Mouse (Mus musculus) CH12.LX (cell line): ENCODE results near the gene Setd5.

ENCODE experiments used
- BHLHE40 ChIP-seq: IDR thresholded peaks from 2 replicates; pipeline ENCODE4 v1.6.1; 2011; ENCODE audit warnings: mild to moderate bottlenecking, low read depth, low read length, improper control_type of control experiment
- CTCF ChIP-seq, 2 experiments: IDR thresholded peaks in 1 of 2; conservative IDR thresholded peaks in 1 of 2; 2 replicates each; pipeline ENCODE4 v1.5.1; 2011 to 2012; ENCODE audit warnings: low read depth in 2 of 2, low read length in 2 of 2, improper control_type of control experiment in 1 of 2, inconsistent platforms in 1 of 2, mild to moderate bottlenecking in 1 of 2, moderate library complexity in 1 of 2
- EP300 ChIP-seq: IDR thresholded peaks from 2 replicates; pipeline ENCODE4 v1.6.1; 2011; ENCODE audit warnings: low read length, improper control_type of control experiment
- GABPA ChIP-seq: IDR thresholded peaks from 2 replicates; pipeline ENCODE4 v1.6.1; 2012; ENCODE audit warnings: low read depth, low read length, improper control_type of control experiment, inconsistent platforms; ENCODE audit not compliant: insufficient replicate concordance
- HCFC1 ChIP-seq: IDR thresholded peaks from 2 replicates; pipeline ENCODE4 v1.6.1; 2012; ENCODE audit warnings: low read depth, mild to moderate bottlenecking, inconsistent platforms, low read length, improper control_type of control experiment
- MAX ChIP-seq: IDR thresholded peaks from 2 replicates; pipeline ENCODE4 v1.6.1; 2011; ENCODE audit warnings: low read length, improper control_type of control experiment
- MAZ ChIP-seq: IDR thresholded peaks from 2 replicates; pipeline ENCODE4 v1.6.1; 2012; ENCODE audit warnings: low read depth, mild to moderate bottlenecking, inconsistent platforms, low read length, improper control_type of control experiment, moderate library complexity
- MYC ChIP-seq: IDR thresholded peaks from 2 replicates; pipeline ENCODE4 v1.6.1; 2011; ENCODE audit warnings: low read depth, mild to moderate bottlenecking, improper control_type of control experiment, low read length
- POLR2A ChIP-seq: IDR thresholded peaks from 2 replicates; pipeline ENCODE4 v1.6.1; 2011; ENCODE audit warnings: low read depth, mild to moderate bottlenecking, improper control_type of control experiment, low read length
- RAD21 ChIP-seq: IDR thresholded peaks from 2 replicates; pipeline ENCODE4 v1.6.1; 2011; ENCODE audit warnings: low read depth, mild to moderate bottlenecking, low read length, improper control_type of control experiment, moderate library complexity
- USF1 ChIP-seq: IDR thresholded peaks from 2 replicates; pipeline ENCODE4 v1.6.1; 2014; ENCODE audit warnings: low read depth, mild to moderate bottlenecking, inconsistent platforms, low read length, improper control_type of control experiment
- ZC3H11A ChIP-seq: IDR thresholded peaks from 2 replicates; pipeline ENCODE4 v1.6.1; 2012; ENCODE audit warnings: low read depth, mild to moderate bottlenecking, inconsistent platforms, low read length, improper control_type of control experiment
- ZMIZ1 ChIP-seq: IDR thresholded peaks from 2 replicates; pipeline ENCODE4 v1.6.1; 2012; ENCODE audit warnings: low read depth, mild to moderate bottlenecking, inconsistent platforms, low read length, improper control_type of control experiment

- TF ChIP-seq MYC, result 0 out of 2 replicates have a peak, but pooled peaks have one; percentile 42
- no peak for TF ChIP-seq ZC3H11A
- TF ChIP-seq CTCF (conservative IDR thresholded peaks at IDR 0.05 in 1 of 2, IDR thresholded peaks at IDR 0.05 in 1 of 2; ENCODE audit: low read depth in 2 of 2, low read length in 2 of 2), result no peak
- no peak for TF ChIP-seq ZMIZ1
- TF ChIP-seq MAZ, result 0 out of 2 replicates have a peak, but pooled peaks have one; percentile 37
- TF ChIP-seq HCFC1, result no peak; the same call in 1 of the 2 replicates
- no peak for TF ChIP-seq GABPA
- no peak for TF ChIP-seq POLR2A
- TF ChIP-seq BHLHE40, result no peak
- peak; percentile 51; the same call in 1 of the 2 replicates for TF ChIP-seq MAX
- no peak for TF ChIP-seq USF1
- TF ChIP-seq RAD21, result no peak
- TF ChIP-seq EP300, result 0 out of 2 replicates have a peak, but pooled peaks have one; percentile 42
These were observed 22.6 kb downstream of the Setd5 start for GRCm38 (mm10) chr6:113099640-113100289.
